Mouse (Mus musculus) liver, adult 2 months (tissue): ENCODE measurements around the gene Mapk10.

ENCODE experiments used
- CTCF ChIP-seq: fragments of 200-500 bp; IDR thresholded peaks from 2 replicates; pipeline ENCODE4 v1.5.1; 2011; ENCODE audit warnings: low read depth, low read length, control low read depth
- POLR2A ChIP-seq: fragments of 200-500 bp; IDR thresholded peaks from 2 replicates; pipeline ENCODE4 v1.6.1; 2011; ENCODE audit warnings: low read length, control low read depth; ENCODE audit not compliant: insufficient read depth; ENCODE audit errors: extremely low read depth

GRCm38 (mm10) chr5:102859749-102860148 lies 351.4 kb downstream of the Mapk10 start:
- TF ChIP-seq POLR2A (no peak), CTCF (no peak)
